Mouse (Mus musculus): ENCODE data around the gene Igbp1. TPM values are rescaled to one million over a fixed set of nuclear protein-coding genes. Genes with fewer than 3 reads are reported as not detected.

The Igbp1 gene
- polyA plus RNA-seq, 2 experiments, result 20.3 to 26.3 TPM

GRCm38 (mm10) chrX:100516683-100517082, 22.6 kb downstream of the Igbp1 start:
- no peak overlapping the region for H3K4me2 ChIP-seq (ENCODE audit: low read depth)
- no peaks in the 10 kb centered on the region for H3K4me1 ChIP-seq (replicated peaks; ENCODE audit: control insufficient read depth in 2 of 2, insufficient read depth in 2 of 2, low read length in 1 of 2)
- 52% methylated on average over 3 of the region's 3 CpGs for WGBS (ENCODE audit: insufficient replicate concordance)
- no peaks in the 10 kb centered on the region for H3K36me3 ChIP-seq (replicated peaks; ENCODE audit: control insufficient read depth, insufficient read depth, low read depth)
- TF ChIP-seq EP300 (IDR thresholded peaks at IDR 0.05; ENCODE audit: low read depth) (no peak), CTCF (IDR thresholded peaks at IDR 0.05; ENCODE audit: low read depth) (no peak)
- H3K27ac ChIP-seq, result no peak overlapping the region
- H3K4me3 ChIP-seq (ENCODE audit: insufficient read depth in 1 of 2, low read depth in 2 of 2, low read length in 2 of 2), result no peak overlapping the region
- H3K9ac ChIP-seq (replicated peaks), result no peak overlapping the region
- DNase-seq (ENCODE audit: low read depth in 3 of 3, low spot score in 3 of 3) (no peak), ATAC-seq (ENCODE audit: insufficient read depth) (no peak)
- no peaks in the 10 kb centered on the region for H3K9me3 ChIP-seq (ENCODE audit: control insufficient read depth, low read length)
- no peaks in the 10 kb centered on the region for H3K27me3 ChIP-seq (ENCODE audit: control insufficient read depth, insufficient read depth, low read length)

- WGBS (ENCODE audit: insufficient replicate concordance), result 80% methylated on average over 6 of the region's 6 CpGs
- H3K27ac ChIP-seq, result no peak overlapping the region
- H3K4me1 ChIP-seq (replicated peaks; ENCODE audit: control insufficient read depth in 2 of 2, insufficient read depth in 2 of 2, low read length in 1 of 2), result no peaks in the 10 kb centered on the region
- no peak for ATAC-seq (ENCODE audit: insufficient read depth)
- no peak overlapping the region for H3K9ac ChIP-seq (replicated peaks)
- H3K27me3 ChIP-seq (ENCODE audit: control insufficient read depth, insufficient read depth, low read length), result no peaks in the 10 kb centered on the region
- no peaks in the 10 kb centered on the region for H3K9me3 ChIP-seq (ENCODE audit: control insufficient read depth, low read length)
- H3K4me3 ChIP-seq (ENCODE audit: insufficient read depth in 1 of 2, low read depth in 2 of 2, low read length in 2 of 2), result no peak overlapping the region
- H3K4me2 ChIP-seq (ENCODE audit: low read depth), result no peak overlapping the region
- TF ChIP-seq CTCF (IDR thresholded peaks at IDR 0.05; ENCODE audit: low read depth), result no peak
- TF ChIP-seq EP300 (IDR thresholded peaks at IDR 0.05; ENCODE audit: low read depth), result no peak
- H3K36me3 ChIP-seq (replicated peaks; ENCODE audit: control insufficient read depth, insufficient read depth, low read depth), result no peaks in the 10 kb centered on the region
- DNase-seq (ENCODE audit: low read depth in 3 of 3, low spot score in 3 of 3), result no peak
These were observed 23.5 kb downstream of the Igbp1 start for GRCm38 (mm10) chrX:100517626-100518025.

DNA sequence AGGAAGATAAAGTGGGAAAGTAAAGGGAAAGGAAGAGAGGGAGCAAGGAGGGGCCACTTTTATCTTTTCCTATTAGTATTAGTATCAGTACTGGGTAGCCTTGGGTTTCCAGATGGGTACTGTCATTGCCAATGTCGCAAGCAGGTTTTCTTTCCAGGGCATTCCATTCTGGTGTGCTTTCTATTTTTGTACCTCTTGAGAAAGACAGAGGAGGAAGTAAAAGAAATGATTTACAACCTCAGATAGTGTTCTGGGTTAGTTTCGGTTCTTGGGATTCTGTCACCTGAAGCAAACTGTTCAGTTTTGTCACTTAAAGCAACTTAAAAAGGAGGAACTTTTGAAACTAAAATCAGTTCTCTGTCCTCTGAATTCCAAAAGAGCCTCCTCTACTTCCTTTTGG, 24.4 kb downstream of the Igbp1 start:
- no peak overlapping the region for H3K4me3 ChIP-seq (ENCODE audit: insufficient read depth in 1 of 2, low read depth in 2 of 2, low read length in 2 of 2)
- no peak overlapping the region for H3K4me2 ChIP-seq (ENCODE audit: low read depth)
- H3K27ac ChIP-seq, result no peak overlapping the region
- DNase-seq (ENCODE audit: low read depth in 3 of 3, low spot score in 3 of 3) (no peak), ATAC-seq (ENCODE audit: insufficient read depth) (no peak)
- H3K9me3 ChIP-seq (ENCODE audit: control insufficient read depth, low read length), result no peaks in the 10 kb centered on the region
- WGBS (ENCODE audit: insufficient replicate concordance), result 47% methylated on average over 2 of the region's 2 CpGs
- H3K36me3 ChIP-seq (replicated peaks; ENCODE audit: control insufficient read depth, insufficient read depth, low read depth), result no peaks in the 10 kb centered on the region
- H3K27me3 ChIP-seq (ENCODE audit: control insufficient read depth, insufficient read depth, low read length), result no peaks in the 10 kb centered on the region
- H3K4me1 ChIP-seq (replicated peaks; ENCODE audit: control insufficient read depth in 2 of 2, insufficient read depth in 2 of 2, low read length in 1 of 2), result no peaks in the 10 kb centered on the region
- no peak overlapping the region for H3K9ac ChIP-seq (replicated peaks)
- no peak for TF ChIP-seq CTCF (IDR thresholded peaks at IDR 0.05; ENCODE audit: low read depth)
- no peak for TF ChIP-seq EP300 (IDR thresholded peaks at IDR 0.05; ENCODE audit: low read depth)

DNA sequence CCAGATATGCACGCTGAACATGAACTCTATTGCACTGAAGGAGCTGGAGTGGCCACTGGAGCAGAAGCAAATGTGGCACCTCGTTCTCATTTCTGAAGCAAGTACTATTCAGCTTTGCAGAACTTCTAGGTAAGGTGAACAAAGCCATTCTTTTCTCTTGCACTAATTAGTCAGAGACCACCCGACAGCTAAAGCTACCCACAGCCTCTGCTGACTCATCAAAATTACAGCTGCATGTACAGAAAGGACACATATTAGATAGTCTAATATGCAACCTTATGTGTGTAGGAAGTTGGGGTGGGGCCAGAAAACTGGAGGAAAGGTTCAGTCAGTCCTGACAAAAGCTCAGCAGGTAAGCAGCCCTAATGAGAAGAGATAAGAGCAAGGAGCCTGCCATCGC, 30.4 kb downstream of the Igbp1 start, which contains the start of gene Dgat2l6:
Dgat2l6 (plus strand) TSS at position 368 of the 400 bp plus-strand sequence.
- WGBS (ENCODE audit: insufficient replicate concordance), result 63% methylated on average over 4 of the region's 4 CpGs
- H3K36me3 ChIP-seq (replicated peaks; ENCODE audit: control insufficient read depth, insufficient read depth, low read depth), result no peaks in the 10 kb centered on the region
- H3K4me1 ChIP-seq (replicated peaks; ENCODE audit: control insufficient read depth in 2 of 2, insufficient read depth in 2 of 2, low read length in 1 of 2), result no peaks in the 10 kb centered on the region
- no peaks in the 10 kb centered on the region; the same call in 1 of the 2 replicates for H3K27me3 ChIP-seq (ENCODE audit: control insufficient read depth, insufficient read depth, low read length)
- DNase-seq (ENCODE audit: low read depth in 3 of 3, low spot score in 3 of 3), result no peak
- H3K9me3 ChIP-seq (ENCODE audit: control insufficient read depth, low read length), result no peaks in the 10 kb centered on the region
- H3K4me3 ChIP-seq (ENCODE audit: insufficient read depth in 1 of 2, low read depth in 2 of 2, low read length in 2 of 2), result no peak within 1 kb of the TSS
- no peak for TF ChIP-seq CTCF (IDR thresholded peaks at IDR 0.05; ENCODE audit: low read depth)
- TF ChIP-seq EP300 (IDR thresholded peaks at IDR 0.05; ENCODE audit: low read depth), result no peak
- no peak within 1 kb of the TSS for H3K4me2 ChIP-seq (ENCODE audit: low read depth)
- H3K9ac ChIP-seq (replicated peaks), result no peak within 1 kb of the TSS
- ATAC-seq (ENCODE audit: insufficient read depth), result no peak
- H3K27ac ChIP-seq, result no peak within 1 kb of the TSS

DNA sequence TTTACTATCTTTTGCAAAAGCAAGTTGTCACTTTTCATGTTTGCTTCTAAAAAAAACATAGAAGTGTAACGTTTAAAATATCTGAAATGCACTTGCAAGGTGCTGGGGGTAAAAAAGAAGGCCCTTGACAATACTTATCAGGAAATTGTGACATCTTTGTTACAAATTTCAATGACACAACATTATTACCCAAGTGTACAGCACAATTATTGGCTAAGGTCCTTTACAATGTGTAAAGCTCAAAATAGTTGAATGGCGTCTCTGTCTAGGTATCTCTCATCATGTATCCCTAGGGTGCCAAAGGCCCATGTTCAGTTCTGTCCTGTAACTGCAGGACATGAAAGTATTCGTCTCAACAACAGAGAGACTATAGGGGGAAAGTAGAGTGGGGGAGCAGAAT, 61.9 kb downstream of the Igbp1 start:
- Histone ChIP-seq H3K27ac (no peak overlapping the region), H3K4me2 (ENCODE audit: low read depth) (no peak overlapping the region), H3K4me3 (ENCODE audit: insufficient read depth in 1 of 2, low read depth in 2 of 2, low read length in 2 of 2) (no peak overlapping the region), H3K27me3 (ENCODE audit: control insufficient read depth, insufficient read depth, low read length) (no peaks in the 10 kb centered on the region), H3K36me3 (replicated peaks; ENCODE audit: control insufficient read depth, insufficient read depth, low read depth) (no peaks in the 10 kb centered on the region), H3K9me3 (ENCODE audit: control insufficient read depth, low read length) (no peaks in the 10 kb centered on the region), H3K9ac (replicated peaks) (no peak overlapping the region), H3K4me1 (replicated peaks; ENCODE audit: control insufficient read depth in 2 of 2, insufficient read depth in 2 of 2, low read length in 1 of 2) (no peaks in the 10 kb centered on the region)
- 64% methylated on average over 3 of the region's 3 CpGs for WGBS (ENCODE audit: insufficient replicate concordance)
- TF ChIP-seq CTCF (IDR thresholded peaks at IDR 0.05; ENCODE audit: low read depth) (no peak), EP300 (IDR thresholded peaks at IDR 0.05; ENCODE audit: low read depth) (no peak)
- DNase-seq (ENCODE audit: low read depth in 3 of 3, low spot score in 3 of 3) (no peak), ATAC-seq (ENCODE audit: insufficient read depth) (no peak)
